Mouse (Mus musculus): ENCODE measurements at regions not wholly inside any gene's neighbourhood (a gene's known extent, or its start where the extent isn't known, plus 50 kb on each side); places are given as distances from the start of the nearest gene placed in this dataset.

GRCm38 (mm10) chr12:25248681-25249366, 151.9 kb upstream of the Id2 start:
- no peaks in the 10 kb centered on the region for H3K36me3 ChIP-seq (ENCODE audit: control insufficient read depth, insufficient read depth, low read length)
- H3K4me3 ChIP-seq (ENCODE audit: low read depth, low read length) = no peak overlapping the region
- no peaks in the 10 kb centered on the region for H3K27me3 ChIP-seq (ENCODE audit: control insufficient read depth, insufficient read depth, low read length)
- no peak overlapping the region for H3K9ac ChIP-seq (replicated peaks; ENCODE audit: low read depth, low read length)
- 72% methylated on average over 13 of the region's 13 CpGs for WGBS
- ATAC-seq (ENCODE audit: low read depth) = no peak
- H3K9me3 ChIP-seq (ENCODE audit: control insufficient read depth, low read length) = peaks cover 2% of the 10 kb centered on the region; the same call in 1 of the 2 replicates
- H3K4me1 ChIP-seq (ENCODE audit: control insufficient read depth, insufficient read depth, low read length) = no peaks in the 10 kb centered on the region
- H3K4me2 ChIP-seq (ENCODE audit: low read depth, low read length) = no peak overlapping the region
- no peak overlapping the region for H3K27ac ChIP-seq (ENCODE audit: low read depth, low read length)

GRCm38 (mm10) chr12:25246566-25246965, 149.6 kb upstream of the Id2 start:
- 82% methylated on average over 7 of the region's 7 CpGs for WGBS
- Histone ChIP-seq H3K9me3 (ENCODE audit: control insufficient read depth, low read length) (no peaks in the 10 kb centered on the region), H3K27me3 (ENCODE audit: control insufficient read depth, insufficient read depth, low read length) (no peaks in the 10 kb centered on the region), H3K9ac (replicated peaks; ENCODE audit: low read depth, low read length) (no peak overlapping the region), H3K27ac (ENCODE audit: low read depth, low read length) (no peak overlapping the region), H3K4me3 (ENCODE audit: low read depth, low read length) (no peak overlapping the region), H3K4me1 (ENCODE audit: control insufficient read depth, insufficient read depth, low read length) (no peaks in the 10 kb centered on the region), H3K4me2 (ENCODE audit: low read depth, low read length) (no peak overlapping the region), H3K36me3 (ENCODE audit: control insufficient read depth, insufficient read depth, low read length) (no peaks in the 10 kb centered on the region)
- no peak for ATAC-seq (ENCODE audit: low read depth)

DNA sequence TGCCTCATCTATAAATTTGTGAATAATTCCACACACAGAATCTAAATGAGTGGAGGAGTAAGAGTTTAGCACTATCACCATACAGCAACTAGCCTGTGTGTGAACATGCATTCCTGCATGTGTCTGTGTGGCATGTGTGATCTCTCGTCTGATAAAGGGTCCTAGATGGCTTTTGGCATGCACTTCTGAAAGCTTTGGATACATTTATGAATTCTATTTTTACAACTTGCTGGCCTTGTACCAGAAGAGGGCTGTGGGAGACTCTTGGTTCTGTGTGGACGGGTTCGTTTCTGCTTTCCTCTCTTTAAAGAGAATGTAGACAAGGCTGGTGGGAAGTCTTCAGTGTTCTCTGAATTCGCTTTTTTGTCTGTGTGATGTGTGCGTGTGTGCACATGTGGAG, 148.7 kb upstream of the Id2 start:
- WGBS = 91% methylated on average over 5 of the region's 5 CpGs
- no peak for ATAC-seq (ENCODE audit: low read depth)
- H3K36me3 ChIP-seq (ENCODE audit: control insufficient read depth, insufficient read depth, low read length) = no peaks in the 10 kb centered on the region
- H3K4me1 ChIP-seq (ENCODE audit: control insufficient read depth, insufficient read depth, low read length) = no peaks in the 10 kb centered on the region
- H3K9me3 ChIP-seq (ENCODE audit: control insufficient read depth, low read length) = no peaks in the 10 kb centered on the region
- no peaks in the 10 kb centered on the region for H3K27me3 ChIP-seq (ENCODE audit: control insufficient read depth, insufficient read depth, low read length)
- H3K27ac ChIP-seq (ENCODE audit: low read depth, low read length) = no peak overlapping the region
- no peak overlapping the region for H3K4me2 ChIP-seq (ENCODE audit: low read depth, low read length)
- no peak overlapping the region for H3K4me3 ChIP-seq (ENCODE audit: low read depth, low read length)
- H3K9ac ChIP-seq (replicated peaks; ENCODE audit: low read depth, low read length) = no peak overlapping the region

DNA sequence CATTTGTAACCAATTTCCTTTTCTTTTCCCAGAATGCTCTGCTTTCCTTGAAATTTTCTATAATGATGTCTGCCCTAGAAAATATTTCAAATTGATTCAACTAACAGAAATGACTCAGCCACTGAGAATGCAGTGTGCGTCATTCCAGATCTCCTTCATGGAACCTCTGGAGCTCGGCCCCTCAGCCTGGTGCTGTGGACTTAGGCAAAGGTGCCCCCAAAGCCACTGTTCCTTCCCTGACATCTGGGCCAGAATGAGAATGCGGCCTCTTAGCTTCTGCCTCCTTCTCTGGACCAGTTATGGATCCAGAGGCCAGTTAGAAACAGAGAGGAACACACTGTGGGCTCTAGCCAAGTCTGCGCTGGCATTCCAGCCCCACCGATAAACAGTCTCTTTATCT, 148.3 kb upstream of the Id2 start:
- WGBS = 94% methylated on average over 5 of the region's 5 CpGs

GRCm38 (mm10) chr12:25244666-25245065, 147.7 kb upstream of the Id2 start:
- H3K27ac ChIP-seq (ENCODE audit: low read depth, low read length) = no peak overlapping the region
- no peaks in the 10 kb centered on the region for H3K36me3 ChIP-seq (ENCODE audit: control insufficient read depth, insufficient read depth, low read length)
- ATAC-seq (ENCODE audit: low read depth) = peak; percentile 83; the same call in 1 of the 2 replicates
- H3K27me3 ChIP-seq (ENCODE audit: control insufficient read depth, insufficient read depth, low read length) = no peaks in the 10 kb centered on the region
- H3K9ac ChIP-seq (replicated peaks; ENCODE audit: low read depth, low read length) = no peak overlapping the region
- no peak overlapping the region for H3K4me3 ChIP-seq (ENCODE audit: low read depth, low read length)
- H3K4me1 ChIP-seq (ENCODE audit: control insufficient read depth, insufficient read depth, low read length) = no peaks in the 10 kb centered on the region
- 45% methylated on average over 1 of the region's 1 CpGs for WGBS
- no peak overlapping the region for H3K4me2 ChIP-seq (ENCODE audit: low read depth, low read length)
- no peaks in the 10 kb centered on the region for H3K9me3 ChIP-seq (ENCODE audit: control insufficient read depth, low read length)

More for the DNA sequence above, 148.3 kb upstream of the Id2 start:
- Histone ChIP-seq H3K9ac (replicated peaks; ENCODE audit: low read depth, low read length) (no peak overlapping the region), H3K4me1 (ENCODE audit: control insufficient read depth, insufficient read depth, low read length) (no peaks in the 10 kb centered on the region), H3K9me3 (ENCODE audit: control insufficient read depth, low read length) (no peaks in the 10 kb centered on the region), H3K4me3 (ENCODE audit: low read depth, low read length) (no peak overlapping the region), H3K27me3 (ENCODE audit: control insufficient read depth, insufficient read depth, low read length) (no peaks in the 10 kb centered on the region), H3K4me2 (ENCODE audit: low read depth, low read length) (no peak overlapping the region), H3K36me3 (ENCODE audit: control insufficient read depth, insufficient read depth, low read length) (no peaks in the 10 kb centered on the region), H3K27ac (ENCODE audit: low read depth, low read length) (no peak overlapping the region)
- ATAC-seq (ENCODE audit: low read depth) = no peak

GRCm38 (mm10) chr12:25243901-25244300, 147.0 kb upstream of the Id2 start:
- WGBS = 72% methylated on average over 1 of the region's 1 CpGs
- no peak overlapping the region for H3K4me3 ChIP-seq (ENCODE audit: low read depth, low read length)
- no peak overlapping the region for H3K4me2 ChIP-seq (ENCODE audit: low read depth, low read length)
- no peaks in the 10 kb centered on the region for H3K4me1 ChIP-seq (ENCODE audit: control insufficient read depth, insufficient read depth, low read length)
- H3K36me3 ChIP-seq (ENCODE audit: control insufficient read depth, insufficient read depth, low read length) = no peaks in the 10 kb centered on the region
- no peak for ATAC-seq (ENCODE audit: low read depth)
- H3K27me3 ChIP-seq (ENCODE audit: control insufficient read depth, insufficient read depth, low read length) = no peaks in the 10 kb centered on the region
- H3K9ac ChIP-seq (replicated peaks; ENCODE audit: low read depth, low read length) = no peak overlapping the region
- no peak overlapping the region for H3K27ac ChIP-seq (ENCODE audit: low read depth, low read length)
- H3K9me3 ChIP-seq (ENCODE audit: control insufficient read depth, low read length) = no peaks in the 10 kb centered on the region

- no peaks in the 10 kb centered on the region for H3K27me3 ChIP-seq (ENCODE audit: control insufficient read depth, insufficient read depth, low read length)
- H3K27ac ChIP-seq (ENCODE audit: low read depth, low read length) = no peak overlapping the region
- no peaks in the 10 kb centered on the region for H3K9me3 ChIP-seq (ENCODE audit: control insufficient read depth, low read length)
- H3K4me3 ChIP-seq (ENCODE audit: low read depth, low read length) = no peak overlapping the region
- no peak for ATAC-seq (ENCODE audit: low read depth)
- H3K9ac ChIP-seq (replicated peaks; ENCODE audit: low read depth, low read length) = no peak overlapping the region
- no peaks in the 10 kb centered on the region for H3K4me1 ChIP-seq (ENCODE audit: control insufficient read depth, insufficient read depth, low read length)
- H3K4me2 ChIP-seq (ENCODE audit: low read depth, low read length) = no peak overlapping the region
- 90% methylated on average over 3 of the region's 3 CpGs for WGBS
- H3K36me3 ChIP-seq (ENCODE audit: control insufficient read depth, insufficient read depth, low read length) = no peaks in the 10 kb centered on the region
Observed at GRCm38 (mm10) chr12:25242369-25242768, 145.4 kb upstream of the Id2 start.

DNA sequence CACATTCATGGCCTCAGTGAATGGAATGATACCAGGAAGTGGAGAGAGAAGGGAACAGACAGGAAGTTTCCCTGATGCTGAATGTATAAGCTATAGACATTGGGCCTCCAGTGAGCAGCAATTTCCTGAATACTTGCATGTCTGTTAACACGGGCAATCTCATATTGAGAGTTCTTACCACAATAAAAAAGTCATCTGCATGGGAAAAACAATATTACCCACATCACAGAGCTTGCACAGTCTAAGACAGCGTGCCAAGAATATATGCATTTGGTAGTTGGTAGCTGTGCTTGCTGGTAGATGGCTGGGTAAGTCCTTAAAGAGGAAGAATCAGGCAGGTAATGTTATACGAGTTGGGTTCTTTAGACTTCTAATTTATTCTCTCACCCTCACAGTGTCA, 144.7 kb upstream of the Id2 start:
- Histone ChIP-seq H3K4me3 (ENCODE audit: low read depth, low read length) (no peak overlapping the region), H3K27me3 (ENCODE audit: control insufficient read depth, insufficient read depth, low read length) (no peaks in the 10 kb centered on the region), H3K9me3 (ENCODE audit: control insufficient read depth, low read length) (no peaks in the 10 kb centered on the region), H3K4me1 (ENCODE audit: control insufficient read depth, insufficient read depth, low read length) (no peaks in the 10 kb centered on the region), H3K36me3 (ENCODE audit: control insufficient read depth, insufficient read depth, low read length) (no peaks in the 10 kb centered on the region), H3K27ac (ENCODE audit: low read depth, low read length) (no peak overlapping the region), H3K4me2 (ENCODE audit: low read depth, low read length) (no peak overlapping the region), H3K9ac (replicated peaks; ENCODE audit: low read depth, low read length) (no peak overlapping the region)
- ATAC-seq (ENCODE audit: low read depth) = no peak
- 91% methylated on average over 3 of the region's 3 CpGs for WGBS

DNA sequence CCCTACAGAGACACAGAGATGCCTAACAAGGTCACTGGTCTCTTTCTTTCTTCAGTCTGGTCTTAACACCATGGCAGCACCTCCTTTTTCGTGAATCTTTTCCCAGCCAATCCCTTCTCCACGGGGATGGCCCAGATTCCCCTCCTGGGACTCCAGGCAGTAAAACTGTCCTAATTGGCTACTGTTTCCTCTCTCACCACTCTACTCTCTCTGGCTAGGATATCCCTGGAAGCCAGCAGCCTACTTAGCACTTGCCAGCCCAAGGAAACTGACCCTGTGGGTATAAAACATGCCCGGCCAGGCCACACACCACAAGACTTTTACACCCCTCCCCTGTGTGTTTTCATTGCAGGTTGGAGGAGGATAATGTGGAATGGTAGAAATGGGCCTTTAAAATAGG, 143.9 kb upstream of the Id2 start:
- Histone ChIP-seq H3K36me3 (ENCODE audit: control insufficient read depth, insufficient read depth, low read length) (no peaks in the 10 kb centered on the region), H3K4me3 (ENCODE audit: low read depth, low read length) (no peak overlapping the region), H3K4me2 (ENCODE audit: low read depth, low read length) (no peak overlapping the region), H3K27me3 (ENCODE audit: control insufficient read depth, insufficient read depth, low read length) (no peaks in the 10 kb centered on the region), H3K27ac (ENCODE audit: low read depth, low read length) (no peak overlapping the region), H3K4me1 (ENCODE audit: control insufficient read depth, insufficient read depth, low read length) (no peaks in the 10 kb centered on the region), H3K9ac (replicated peaks; ENCODE audit: low read depth, low read length) (no peak overlapping the region), H3K9me3 (ENCODE audit: control insufficient read depth, low read length) (no peaks in the 10 kb centered on the region)
- ATAC-seq (ENCODE audit: low read depth) = no peak
- 37% methylated on average over 3 of the region's 3 CpGs for WGBS
